Mouse (Mus musculus): ENCODE measurements at regions not wholly inside any gene's neighbourhood (a gene's known extent, or its start where the extent isn't known, plus 50 kb on each side); places are given as distances from the start of the nearest gene placed in this dataset.

DNA sequence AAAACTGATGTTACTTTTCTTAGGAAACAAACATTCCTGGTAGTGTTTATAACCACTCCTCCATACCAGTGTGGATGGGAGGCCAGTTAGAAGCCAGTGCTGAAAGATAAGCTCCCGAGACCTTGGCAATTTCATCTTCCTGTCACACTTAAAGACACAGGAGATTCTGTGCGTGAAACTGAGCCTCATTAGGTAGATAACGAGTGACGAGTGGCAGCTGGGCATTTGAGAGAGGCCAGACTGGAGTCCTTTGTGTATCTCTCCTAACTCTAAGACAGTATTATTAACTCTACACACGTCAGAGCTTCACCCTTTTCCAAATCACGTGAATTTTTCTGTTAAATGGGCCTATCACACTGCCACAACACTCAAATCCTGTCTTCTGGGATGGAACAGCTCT lies 112.1 kb downstream of the 1190002N15Rik start:
- no peak overlapping the region for H3K9ac ChIP-seq
- H3K4me2 ChIP-seq (replicated peaks), result no peak overlapping the region
- H3K4me3 ChIP-seq, result no peak overlapping the region
- no peaks in the 10 kb centered on the region for H3K27me3 ChIP-seq
- no peaks in the 10 kb centered on the region for H3K36me3 ChIP-seq
- 0 out of 2 replicates have a peak, but pooled peaks cover 5% of the 10 kb centered on the region for H3K4me1 ChIP-seq
- no peak for ATAC-seq (ENCODE audit: low FRiP score, low read depth)
- WGBS, result 41% methylated on average over 6 of the region's 6 CpGs
- H3K27ac ChIP-seq, result no peak overlapping the region
- no peaks in the 10 kb centered on the region for H3K9me3 ChIP-seq

DNA sequence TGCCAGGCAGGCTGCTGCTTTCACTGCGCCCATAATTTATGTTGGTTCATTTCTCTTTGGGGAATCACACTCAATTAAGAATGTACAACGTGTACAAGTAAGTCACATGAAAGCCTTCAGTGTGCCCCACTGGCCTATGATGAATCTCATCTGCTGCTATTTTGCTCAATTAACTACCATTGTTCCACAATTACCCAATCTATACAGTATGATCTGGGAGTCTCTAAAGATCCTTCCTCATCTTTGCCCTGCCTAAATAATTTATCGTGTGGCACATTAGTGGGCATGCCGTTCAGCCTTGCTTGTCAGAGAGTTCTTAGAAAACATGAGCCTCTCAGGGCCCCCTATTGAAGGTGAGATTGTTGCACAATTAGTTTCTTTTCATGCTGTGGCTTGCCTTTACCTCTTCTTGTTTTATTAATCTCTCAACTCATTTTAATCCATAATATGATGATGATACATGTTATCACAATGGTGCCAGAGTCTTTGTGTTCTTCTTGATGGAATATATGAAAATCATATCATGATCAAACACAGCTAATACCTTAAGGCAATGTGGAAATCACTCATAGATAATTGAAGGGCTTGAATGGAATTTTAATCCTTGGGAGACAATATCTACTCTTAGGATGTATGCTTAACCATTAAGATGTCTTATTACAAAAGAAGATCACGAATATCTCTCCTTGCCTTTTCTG lies 113.3 kb downstream of the 1190002N15Rik start:
- H3K4me2 ChIP-seq (replicated peaks), result no peak overlapping the region
- H3K4me1 ChIP-seq, result 0 out of 2 replicates have a peak, but pooled peaks cover 5% of the 10 kb centered on the region
- WGBS, result 67% methylated on average over 5 of the region's 5 CpGs
- H3K4me3 ChIP-seq, result no peak overlapping the region
- no peak overlapping the region for H3K9ac ChIP-seq
- no peaks in the 10 kb centered on the region for H3K9me3 ChIP-seq
- no peaks in the 10 kb centered on the region for H3K27me3 ChIP-seq
- ATAC-seq (ENCODE audit: low FRiP score, low read depth), result no peak
- H3K36me3 ChIP-seq, result no peaks in the 10 kb centered on the region
- no peak overlapping the region for H3K27ac ChIP-seq

DNA sequence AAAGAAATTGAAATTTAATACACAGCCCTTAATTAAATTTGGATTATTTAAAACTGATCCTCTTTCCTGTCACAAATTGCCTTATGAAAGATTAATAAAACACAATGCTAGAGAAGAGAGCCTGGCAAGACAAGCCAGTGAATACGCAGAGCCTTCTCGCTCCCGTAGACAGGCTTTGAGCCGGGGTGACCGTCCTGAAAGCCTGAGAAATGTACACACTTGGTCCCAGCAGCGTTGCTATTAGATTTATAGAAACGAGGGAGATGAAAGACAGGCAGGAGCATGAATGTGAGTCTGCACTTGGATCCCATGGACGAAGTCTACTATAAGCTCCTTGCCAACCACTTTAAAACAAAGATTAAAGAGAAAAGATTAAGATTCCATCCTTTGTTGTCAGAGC lies 127.3 kb downstream of the 1190002N15Rik start:
- H3K27me3 ChIP-seq, result no peaks in the 10 kb centered on the region
- no peak overlapping the region for H3K27ac ChIP-seq
- H3K4me3 ChIP-seq, result no peak overlapping the region
- 52% methylated on average over 8 of the region's 8 CpGs for WGBS
- H3K9me3 ChIP-seq, result no peaks in the 10 kb centered on the region
- ATAC-seq (ENCODE audit: low FRiP score, low read depth), result no peak
- H3K36me3 ChIP-seq, result no peaks in the 10 kb centered on the region
- H3K4me2 ChIP-seq (replicated peaks), result no peak overlapping the region
- 0 out of 2 replicates have a peak, but pooled peaks cover 3% of the 10 kb centered on the region for H3K4me1 ChIP-seq
- no peak overlapping the region for H3K9ac ChIP-seq

DNA sequence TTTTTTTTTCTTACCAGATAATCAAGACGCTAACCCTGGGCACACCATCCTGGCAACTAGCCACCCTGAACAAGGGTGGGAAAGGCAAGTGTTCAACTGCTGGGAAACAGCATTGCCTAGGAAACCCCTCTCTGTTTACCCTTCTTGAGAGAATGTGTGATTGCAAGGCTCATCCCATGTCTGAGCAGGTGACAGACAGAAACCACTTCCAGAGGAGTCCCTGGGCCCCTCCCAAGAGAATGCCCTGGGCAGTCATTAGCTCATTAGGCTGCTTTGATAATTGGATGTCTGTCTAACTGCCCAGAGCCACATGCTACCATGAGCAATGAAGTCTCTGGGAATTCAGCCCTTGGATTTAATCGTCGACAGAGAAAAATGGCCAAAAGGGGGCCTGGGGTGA lies 127.8 kb downstream of the 1190002N15Rik start:
- H3K27ac ChIP-seq, result no peak overlapping the region
- H3K4me2 ChIP-seq (replicated peaks), result no peak overlapping the region
- H3K36me3 ChIP-seq, result no peaks in the 10 kb centered on the region
- no peaks in the 10 kb centered on the region for H3K9me3 ChIP-seq
- 25% methylated on average over 3 of the region's 3 CpGs for WGBS
- no peak overlapping the region for H3K9ac ChIP-seq
- no peak overlapping the region for H3K4me3 ChIP-seq
- no peaks in the 10 kb centered on the region for H3K27me3 ChIP-seq
- H3K4me1 ChIP-seq, result 0 out of 2 replicates have a peak, but pooled peaks cover 3% of the 10 kb centered on the region
- ATAC-seq (ENCODE audit: low FRiP score, low read depth), result no peak

DNA sequence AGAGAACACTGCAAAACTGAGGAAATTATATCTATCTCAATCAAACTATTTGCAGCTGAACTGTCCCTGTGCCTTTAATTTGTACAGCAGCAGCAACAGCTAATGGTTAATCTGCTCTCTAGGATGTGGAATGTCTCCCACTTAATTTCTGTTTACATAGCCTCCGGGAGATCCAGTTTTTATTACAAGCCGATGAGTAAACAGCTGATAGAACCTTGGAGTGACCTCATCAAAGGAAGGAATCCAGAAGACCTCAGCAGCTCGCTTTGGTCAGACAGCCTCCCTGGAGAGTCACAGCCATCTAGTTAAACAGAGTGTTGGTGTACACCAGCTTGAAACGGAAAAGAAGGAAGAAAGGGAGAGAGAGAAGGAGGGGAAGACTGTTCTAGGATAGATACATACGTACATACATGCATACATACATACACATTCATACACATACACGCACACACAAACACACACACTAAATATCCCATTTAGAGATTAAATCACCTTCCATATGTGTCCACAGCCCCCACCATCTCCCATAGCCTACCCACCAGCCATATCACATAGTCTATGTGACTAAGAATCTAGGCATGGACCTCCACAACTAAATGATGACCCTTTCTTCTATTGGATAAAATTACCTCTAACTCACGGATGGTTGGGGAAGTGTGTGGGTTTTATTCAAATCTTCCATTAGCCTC lies 129.1 kb downstream of the 1190002N15Rik start:
- H3K27ac ChIP-seq, result no peak overlapping the region
- WGBS, result 38% methylated on average over 7 of the region's 7 CpGs
- H3K36me3 ChIP-seq, result no peaks in the 10 kb centered on the region
- H3K9ac ChIP-seq, result no peak overlapping the region
- no peak overlapping the region for H3K4me3 ChIP-seq
- no peak for ATAC-seq (ENCODE audit: low FRiP score, low read depth)
- H3K4me1 ChIP-seq, result 0 out of 2 replicates have a peak, but pooled peaks cover 3% of the 10 kb centered on the region
- no peak overlapping the region for H3K4me2 ChIP-seq (replicated peaks)
- no peaks in the 10 kb centered on the region for H3K27me3 ChIP-seq
- no peaks in the 10 kb centered on the region for H3K9me3 ChIP-seq

DNA sequence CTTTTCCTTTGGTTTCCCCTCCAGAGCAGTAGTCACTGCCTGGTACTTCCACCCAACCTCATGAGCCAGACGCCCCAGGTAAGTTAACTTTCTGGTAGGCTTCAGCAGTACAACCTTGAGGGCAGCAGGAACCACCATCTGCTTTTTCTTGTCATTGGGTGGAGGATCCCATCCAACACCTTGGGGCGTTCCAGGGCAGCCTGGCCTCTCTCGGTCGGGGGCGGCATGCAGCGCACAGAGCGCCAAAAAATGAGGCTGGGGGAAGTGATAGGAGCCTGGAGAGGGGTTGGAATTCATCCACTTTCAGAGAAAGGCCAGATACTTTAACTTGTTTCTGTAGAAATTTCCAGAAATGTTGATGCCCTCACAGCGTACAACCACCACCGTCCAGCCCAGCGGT lies 130.2 kb downstream of the 1190002N15Rik start:
- 91% methylated on average over 10 of the region's 10 CpGs for whole genome bisulfite sequencing
- H3K36me3 ChIP-seq, result no peaks in the 10 kb centered on the region
- no peaks in the 10 kb centered on the region for H3K27me3 ChIP-seq
- 0 out of 2 replicates have a peak, but pooled peaks cover 3% of the 10 kb centered on the region for H3K4me1 ChIP-seq
- no peak overlapping the region for H3K4me3 ChIP-seq
- no peak for ATAC-seq (ENCODE audit: low FRiP score, low read depth)
- no peak overlapping the region for H3K27ac ChIP-seq
- no peaks in the 10 kb centered on the region for H3K9me3 ChIP-seq
- no peak overlapping the region for H3K4me2 ChIP-seq (replicated peaks)
- no peak overlapping the region for H3K9ac ChIP-seq

DNA sequence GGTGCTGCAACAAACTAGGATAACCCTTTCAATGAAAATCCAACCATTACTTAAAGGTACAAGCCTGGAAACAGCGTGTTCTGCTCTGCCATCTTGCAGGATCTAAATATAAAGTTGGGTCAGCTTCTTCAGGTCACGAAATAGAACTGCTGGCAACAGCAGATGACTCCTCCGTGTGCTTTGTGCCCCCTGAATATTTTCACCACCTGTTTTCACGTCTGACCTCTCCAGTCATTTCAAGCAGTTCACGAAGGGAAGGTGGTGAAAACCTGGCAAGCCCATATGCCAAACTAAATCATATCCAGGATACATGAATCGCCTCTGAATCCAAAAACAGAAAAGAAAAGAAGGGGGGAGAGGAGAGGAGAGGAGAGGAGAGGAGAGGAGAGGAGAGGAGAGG lies 133.3 kb downstream of the 1190002N15Rik start:
- 70% methylated on average over 6 of the region's 6 CpGs for WGBS
- H3K9me3 ChIP-seq, result no peaks in the 10 kb centered on the region
- no peaks in the 10 kb centered on the region for H3K27me3 ChIP-seq
- H3K4me1 ChIP-seq, result no peaks in the 10 kb centered on the region
- no peak overlapping the region for H3K4me3 ChIP-seq
- no peak overlapping the region for H3K4me2 ChIP-seq (replicated peaks)
- no peak for ATAC-seq (ENCODE audit: low FRiP score, low read depth)
- no peak overlapping the region for H3K27ac ChIP-seq
- H3K9ac ChIP-seq, result no peak overlapping the region
- H3K36me3 ChIP-seq, result no peaks in the 10 kb centered on the region

DNA sequence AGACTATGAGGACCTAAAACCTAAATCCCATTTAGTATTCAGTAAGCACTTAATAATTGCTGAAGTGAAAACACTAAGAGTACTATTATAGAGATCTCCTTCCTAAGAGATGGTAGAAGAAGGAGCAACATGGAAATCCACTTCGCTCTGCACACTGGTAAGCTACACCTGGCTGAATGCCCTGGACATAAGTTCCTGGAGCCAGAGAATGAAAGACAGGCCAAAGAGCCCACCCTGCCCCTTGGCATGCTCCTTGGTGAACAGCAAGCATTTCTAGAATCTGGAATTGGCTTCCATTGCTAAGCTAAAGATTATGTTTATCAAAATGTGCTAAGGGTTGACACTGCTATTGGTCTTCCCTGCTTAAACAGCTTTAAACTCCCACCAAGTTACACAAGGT lies 137.3 kb downstream of the 1190002N15Rik start:
- Histone ChIP-seq H3K27me3 (no peaks in the 10 kb centered on the region), H3K4me1 (no peaks in the 10 kb centered on the region), H3K36me3 (no peaks in the 10 kb centered on the region), H3K27ac (no peak overlapping the region), H3K4me2 (replicated peaks) (no peak overlapping the region), H3K9me3 (no peaks in the 10 kb centered on the region), H3K4me3 (no peak overlapping the region), H3K9ac (no peak overlapping the region)
- ATAC-seq (ENCODE audit: low FRiP score, low read depth), result no peak
- 97% methylated on average over 1 of the region's 1 CpGs for WGBS

DNA sequence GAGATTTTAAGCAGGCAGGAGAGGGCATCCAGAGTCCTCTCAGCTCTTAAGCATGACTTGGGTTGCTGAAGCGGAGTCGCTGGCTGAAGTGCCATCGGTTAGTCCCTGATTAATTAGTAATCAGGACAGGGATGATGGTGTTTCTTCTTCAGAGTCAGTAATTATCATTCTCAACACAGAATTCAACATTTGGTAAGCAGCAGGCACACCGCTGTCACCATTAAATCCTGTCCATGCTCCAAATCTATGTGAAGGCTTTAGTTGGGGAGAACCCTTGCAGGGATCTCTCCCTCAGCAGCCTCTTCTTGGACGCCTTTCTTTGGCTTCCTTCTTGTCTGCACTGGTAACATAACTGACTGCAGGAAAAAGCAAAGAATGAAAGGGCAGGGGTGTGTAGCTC lies 142.7 kb downstream of the 1190002N15Rik start:
- no peaks in the 10 kb centered on the region for H3K27me3 ChIP-seq
- no peaks in the 10 kb centered on the region for H3K36me3 ChIP-seq
- no peaks in the 10 kb centered on the region for H3K9me3 ChIP-seq
- no peaks in the 10 kb centered on the region for H3K4me1 ChIP-seq
- H3K4me3 ChIP-seq, result no peak overlapping the region
- ATAC-seq (ENCODE audit: low FRiP score, low read depth), result no peak
- no peak overlapping the region for H3K4me2 ChIP-seq (replicated peaks)
- no peak overlapping the region for H3K27ac ChIP-seq
- WGBS, result 90% methylated on average over 5 of the region's 5 CpGs
- H3K9ac ChIP-seq, result no peak overlapping the region

DNA sequence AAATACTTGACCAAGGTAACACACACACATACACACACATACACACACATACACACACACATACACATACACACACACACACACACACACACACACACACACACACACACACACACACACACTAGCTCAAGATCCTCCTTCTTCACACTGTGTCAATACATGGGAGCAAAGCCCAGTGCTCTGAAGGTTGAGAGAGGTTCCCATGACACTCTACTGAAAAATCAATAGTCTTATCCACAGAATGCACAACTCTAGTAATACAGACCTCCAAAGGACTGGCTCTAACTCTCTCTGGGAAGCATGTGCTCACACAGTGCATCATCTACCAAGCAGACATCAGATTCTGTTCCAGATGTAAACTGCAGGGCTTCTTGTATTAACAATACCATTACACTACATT lies 151.7 kb downstream of the 1190002N15Rik start:
- Histone ChIP-seq H3K4me3 (no peak overlapping the region), H3K36me3 (no peaks in the 10 kb centered on the region), H3K4me1 (no peaks in the 10 kb centered on the region), H3K27me3 (no peaks in the 10 kb centered on the region), H3K4me2 (replicated peaks) (no peak overlapping the region), H3K9me3 (no peaks in the 10 kb centered on the region), H3K27ac (no peak overlapping the region), H3K9ac (no peak overlapping the region)
- ATAC-seq (ENCODE audit: low FRiP score, low read depth), result no peak

DNA sequence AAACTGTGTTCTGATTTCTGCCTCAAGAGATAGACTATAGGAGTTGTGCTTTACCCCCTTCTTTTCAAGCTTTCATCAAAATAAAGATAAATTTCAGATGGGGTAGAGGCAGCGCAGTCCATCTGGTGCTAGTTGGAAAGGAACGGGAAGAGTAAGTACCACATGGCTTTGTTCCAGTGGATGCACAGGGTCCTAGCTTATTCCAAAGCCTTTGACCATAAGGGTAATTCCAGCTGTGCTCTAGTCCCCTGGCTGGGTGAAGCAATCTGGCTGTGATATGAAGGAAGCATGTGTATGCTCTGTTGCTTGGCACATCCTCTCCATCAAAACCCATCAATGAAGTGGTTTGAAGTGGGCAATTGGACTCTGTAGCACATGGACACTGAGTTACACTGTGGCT lies 155.6 kb downstream of the 1190002N15Rik start:
- no peak for ATAC-seq (ENCODE audit: low FRiP score, low read depth)
- no peak overlapping the region for H3K4me2 ChIP-seq (replicated peaks)
- H3K9ac ChIP-seq, result no peak overlapping the region
- H3K4me3 ChIP-seq, result no peak overlapping the region
- peaks cover 5% of the 10 kb centered on the region; the same call in 1 of the 2 replicates for H3K4me1 ChIP-seq
- 71% methylated on average over 2 of the region's 2 CpGs for WGBS
- no peaks in the 10 kb centered on the region for H3K36me3 ChIP-seq
- no peak overlapping the region for H3K27ac ChIP-seq
- H3K27me3 ChIP-seq, result no peaks in the 10 kb centered on the region
- no peaks in the 10 kb centered on the region for H3K9me3 ChIP-seq

DNA sequence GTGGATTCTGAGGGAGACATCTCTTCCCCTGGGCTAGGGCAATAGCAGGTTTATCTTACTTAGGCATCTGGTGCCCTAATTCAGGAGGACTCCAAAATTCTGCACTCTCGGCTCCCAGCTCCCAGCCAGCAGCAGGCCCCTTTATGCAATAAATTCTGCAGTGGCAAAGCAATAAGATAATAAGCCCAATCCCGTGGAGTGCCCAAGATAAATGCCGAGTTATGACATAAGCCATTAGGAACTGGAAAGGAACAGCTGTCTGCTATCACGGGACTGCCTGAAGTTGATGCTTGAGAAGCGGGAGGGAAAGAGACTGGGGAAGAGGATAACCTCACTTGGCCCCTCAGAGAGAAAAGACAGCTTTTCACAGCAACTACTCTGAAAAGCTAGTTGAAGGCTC lies 159.0 kb downstream of the 1190002N15Rik start:
- Histone ChIP-seq H3K9me3 (no peaks in the 10 kb centered on the region), H3K4me1 (peaks cover 5% of the 10 kb centered on the region; the same call in 1 of the 2 replicates), H3K9ac (no peak overlapping the region), H3K27ac (no peak overlapping the region; the same call in 1 of the 2 replicates), H3K36me3 (no peaks in the 10 kb centered on the region), H3K4me2 (replicated peaks) (no peak overlapping the region), H3K27me3 (no peaks in the 10 kb centered on the region), H3K4me3 (no peak overlapping the region)
- 28% methylated on average over 5 of the region's 5 CpGs for WGBS
- no peak for ATAC-seq (ENCODE audit: low FRiP score, low read depth)
